Mouse (Mus musculus) erythroblast, adult 5-6 weeks (primary cell): Measurements from ENCODE around the gene Glis1. TPM values are rescaled to one million over a fixed set of nuclear protein-coding genes. Genes with fewer than 3 reads are reported as not detected.

ENCODE experiments used
- ATAC-seq: replicated peaks from 2 replicates; pipeline ENCODE4 v1.8.0; 2016; ENCODE audit warnings: moderate number of reproducible peaks, mild to moderate bottlenecking, moderate TSS enrichment, inconsistent platforms; ENCODE audit not compliant: poor library complexity, low FRiP score, severe bottlenecking
- total RNA-seq, 2 experiments: library from RNA; stranded (forward) in 1 of 2; stranded (reverse) in 1 of 2; fragments of 150-400 nt in 1 of 2; fragments of 200-764, 138-1000 nt in 1 of 2; gene quantifications; 2 replicates each; pipeline versions ENCODE4 v1.2.3 to v1.2.4; 2015 to 2017; ENCODE audit warnings: low replicate concordance in 2 of 2

Gene Glis1
- total RNA-seq, 2 experiments from 2014 or later: not detected

DNA sequence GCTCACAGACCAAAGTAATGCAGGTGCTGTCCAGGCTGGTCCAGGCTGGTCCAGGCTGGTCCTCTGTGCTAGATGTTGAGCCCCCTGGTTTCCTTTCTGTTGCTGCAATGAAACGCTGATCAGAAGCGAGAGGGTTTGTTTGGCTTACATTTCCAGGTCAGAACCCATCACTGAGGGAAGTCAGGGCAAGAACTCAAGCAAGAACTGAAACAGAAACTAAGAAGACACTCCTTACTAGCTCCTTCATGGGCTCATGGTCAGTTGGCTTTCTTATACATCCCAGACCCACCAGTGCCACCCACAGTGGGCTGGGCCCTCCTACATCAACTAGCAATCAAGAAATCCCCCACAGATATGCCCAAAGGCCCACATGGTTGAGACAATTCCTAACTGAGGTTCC, 234.1 kb downstream of the Glis1 start:
- no peak for ATAC-seq

DNA sequence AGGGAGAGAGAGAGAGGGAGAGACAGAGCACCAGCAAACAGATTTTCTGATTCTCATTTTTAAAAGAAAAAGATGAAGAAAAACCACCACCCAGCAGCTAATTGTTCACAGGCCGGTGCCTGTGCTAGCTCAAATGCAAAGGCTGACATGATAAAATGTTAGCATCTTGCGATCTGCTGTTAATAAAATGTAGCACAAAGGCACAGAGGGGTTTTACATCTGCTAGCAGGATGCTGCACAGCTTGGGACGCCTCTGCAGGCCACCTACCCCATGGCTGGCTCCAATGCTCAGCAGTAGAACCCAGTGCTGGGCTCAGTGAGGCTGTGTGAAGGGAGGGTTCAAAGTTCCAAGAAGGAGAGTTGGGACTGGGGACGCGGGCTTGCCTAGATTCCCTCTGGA, 236.3 kb downstream of the Glis1 start:
- ATAC-seq: no peak

DNA sequence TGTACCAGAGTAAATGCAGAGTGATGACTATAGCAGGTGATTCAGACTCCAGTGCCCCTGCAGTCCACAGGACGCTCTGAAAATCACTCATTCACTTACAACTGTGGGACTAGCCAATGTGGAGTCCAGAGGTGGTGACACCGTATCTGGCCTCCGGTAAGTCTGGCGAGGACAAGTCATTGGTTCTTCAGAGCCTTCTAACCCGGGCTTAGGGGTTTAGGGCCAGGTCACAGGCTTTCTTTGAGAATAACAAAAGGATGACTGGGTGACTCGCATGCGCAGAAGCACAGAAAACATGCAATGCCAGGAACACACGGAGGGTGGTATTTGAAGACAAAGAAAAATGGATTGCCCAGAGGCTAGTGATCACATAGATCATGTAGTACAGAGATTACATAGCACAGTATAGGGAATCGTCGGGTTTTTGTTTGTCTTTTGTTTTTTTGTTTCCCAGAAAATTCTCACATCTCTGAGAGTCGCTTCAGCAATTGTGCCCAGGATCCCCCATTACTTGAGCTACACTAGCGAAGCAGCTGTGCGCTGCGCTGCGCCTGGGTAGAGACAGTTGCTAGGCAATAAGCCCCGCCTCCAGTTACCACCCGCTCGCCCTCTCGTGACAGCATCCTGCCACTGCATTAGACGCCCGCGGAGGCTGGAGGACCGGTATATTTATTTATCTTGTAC, 239.4 kb downstream of the Glis1 start:
- 0 out of 2 replicates have a peak, but pooled peaks have one; percentile 60 for ATAC-seq

DNA sequence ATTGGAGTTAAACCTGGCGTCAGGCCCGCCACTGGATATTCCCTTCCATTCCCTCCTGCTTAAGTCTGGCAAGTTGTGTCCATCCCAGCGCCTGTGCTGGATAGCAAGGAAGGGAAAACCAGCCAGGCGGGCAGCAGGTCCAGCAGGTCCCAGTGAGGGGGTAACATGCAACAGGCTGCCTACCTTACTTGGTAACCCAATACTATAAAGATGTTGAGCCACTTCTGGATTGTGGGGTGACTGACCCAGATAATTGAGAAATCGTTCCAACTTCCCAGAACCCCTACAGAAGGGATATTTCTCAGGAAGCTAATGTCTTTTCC, 239.9 kb downstream of the Glis1 start:
- ATAC-seq: no peak

DNA sequence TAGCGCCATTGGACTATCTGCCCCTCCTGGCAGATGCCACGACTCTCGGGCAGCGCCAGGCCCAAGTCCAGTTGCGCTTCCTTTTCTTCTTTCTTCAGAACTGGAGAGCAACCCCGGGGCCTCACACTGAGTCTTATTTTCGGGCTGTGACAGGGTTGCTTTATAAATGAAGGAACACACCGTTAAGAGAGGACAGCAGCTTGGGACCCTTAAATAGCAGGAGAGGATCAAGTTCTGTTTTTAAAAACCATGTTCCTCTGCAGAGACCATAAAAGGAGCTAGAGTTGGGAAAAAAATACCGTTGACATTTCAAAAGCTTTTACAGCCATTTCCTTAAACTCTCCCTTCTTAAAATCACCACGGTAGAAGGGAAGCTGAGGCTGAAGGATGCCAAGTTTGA, 241.3 kb downstream of the Glis1 start:
- ATAC-seq: no peak

DNA sequence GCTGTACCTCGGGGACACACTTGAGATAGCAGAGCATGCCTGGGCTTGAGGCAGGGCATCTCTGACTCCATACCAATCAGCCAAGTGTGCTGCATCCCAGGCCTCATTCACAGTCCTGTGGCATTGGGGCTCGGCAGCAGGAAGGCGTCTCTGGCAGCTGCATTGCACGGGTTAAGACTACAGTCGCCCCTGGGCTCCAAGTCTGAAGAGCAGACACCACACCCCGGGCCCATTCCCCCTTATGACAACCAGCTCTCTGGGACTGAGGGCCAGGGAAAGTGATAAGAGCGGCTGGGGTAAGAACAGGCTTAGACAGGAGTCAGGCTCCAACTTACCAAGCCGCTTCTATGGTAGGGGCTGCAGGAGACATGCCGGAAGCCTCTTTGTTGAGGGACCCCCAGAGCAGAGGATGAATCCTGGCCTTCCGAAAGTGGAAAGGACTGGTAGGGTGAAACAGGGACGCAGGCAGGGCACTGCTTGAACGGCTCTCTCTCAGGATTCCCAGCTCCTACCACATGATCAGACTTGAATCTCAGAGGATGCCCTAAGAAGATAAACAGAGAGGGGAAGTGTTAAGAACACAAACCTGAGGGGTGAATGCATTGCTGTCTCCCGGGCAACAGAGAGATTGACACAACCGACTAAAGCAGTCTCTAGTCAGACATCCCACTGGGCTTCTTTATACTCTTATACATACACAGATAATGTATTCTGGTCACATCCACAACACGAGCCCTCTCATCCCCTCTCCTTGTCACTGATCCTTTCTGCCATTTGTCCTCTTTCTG, 246.1 kb downstream of the Glis1 start:
- no peak for ATAC-seq

DNA sequence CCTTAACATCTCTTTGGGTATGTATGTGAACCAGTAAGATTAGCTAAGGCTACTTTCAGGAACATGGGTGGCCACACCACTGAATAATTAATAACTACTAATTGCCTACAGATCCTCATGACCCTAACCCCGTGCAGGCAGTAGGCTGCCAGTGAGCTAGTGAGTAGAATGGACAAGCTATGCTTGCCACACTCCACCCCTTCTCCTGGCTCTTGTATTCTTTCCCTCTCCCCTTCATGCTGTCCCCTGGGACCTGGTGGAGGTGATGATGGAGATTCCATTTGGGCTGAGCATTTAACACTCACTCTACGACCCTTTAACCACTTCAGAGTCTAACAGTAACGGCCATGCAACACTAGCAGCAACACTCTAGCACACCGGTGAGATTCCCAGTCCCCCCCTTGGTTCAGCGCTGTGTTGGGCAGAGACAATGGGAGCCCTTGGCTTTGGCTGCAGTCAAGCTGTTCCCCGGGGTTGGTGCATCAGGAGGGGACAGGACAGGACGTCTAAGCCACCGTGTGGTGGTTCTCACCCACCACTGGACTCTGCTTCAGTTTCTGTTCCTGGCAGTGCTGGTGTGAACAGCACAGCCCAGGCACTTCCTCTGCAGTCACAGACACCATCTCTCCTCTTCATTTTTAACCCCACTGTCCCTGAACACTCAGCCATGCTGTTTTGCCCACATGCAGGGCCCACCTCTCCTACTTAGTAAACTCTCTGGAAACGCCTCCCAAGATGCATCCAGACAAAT, 246.9 kb downstream of the Glis1 start:
- no peak for ATAC-seq

DNA sequence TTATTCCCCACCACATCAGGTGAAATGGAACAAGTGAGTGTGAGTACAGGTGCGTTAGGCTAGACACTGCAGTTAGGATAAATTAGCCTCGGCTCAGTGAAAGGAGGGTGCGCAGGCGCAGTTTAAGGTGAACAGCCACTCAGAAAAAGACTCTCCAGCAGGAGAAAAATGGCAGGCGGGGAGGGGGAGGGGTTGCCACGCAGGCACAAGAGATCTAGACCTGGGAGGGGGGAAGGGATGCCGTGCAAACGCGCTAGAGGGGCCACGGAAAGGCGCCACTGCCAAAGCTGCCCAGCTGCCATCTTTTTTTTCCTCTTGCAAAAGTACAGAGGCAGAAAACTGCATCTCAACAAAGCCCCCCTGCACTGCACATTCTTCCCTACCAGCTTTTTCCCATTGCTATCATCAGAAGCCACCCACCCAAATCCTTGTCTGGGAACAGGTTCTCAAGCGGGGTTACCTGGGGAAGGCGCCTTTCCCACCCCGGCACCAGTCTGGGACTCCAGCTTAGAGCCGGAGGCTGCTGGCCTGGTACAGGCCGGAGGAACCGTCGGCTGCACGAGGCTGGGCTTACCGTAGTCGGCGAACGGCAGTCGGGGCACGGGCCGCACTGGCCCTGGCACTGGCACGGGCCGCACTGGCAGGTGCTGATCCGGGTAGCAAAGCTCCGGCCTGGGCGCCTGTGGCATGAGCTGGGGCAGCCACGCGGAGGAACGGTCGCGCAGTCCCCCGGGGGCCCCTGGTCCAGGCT, 248.8 kb downstream of the Glis1 start:
- ATAC-seq: no peak

DNA sequence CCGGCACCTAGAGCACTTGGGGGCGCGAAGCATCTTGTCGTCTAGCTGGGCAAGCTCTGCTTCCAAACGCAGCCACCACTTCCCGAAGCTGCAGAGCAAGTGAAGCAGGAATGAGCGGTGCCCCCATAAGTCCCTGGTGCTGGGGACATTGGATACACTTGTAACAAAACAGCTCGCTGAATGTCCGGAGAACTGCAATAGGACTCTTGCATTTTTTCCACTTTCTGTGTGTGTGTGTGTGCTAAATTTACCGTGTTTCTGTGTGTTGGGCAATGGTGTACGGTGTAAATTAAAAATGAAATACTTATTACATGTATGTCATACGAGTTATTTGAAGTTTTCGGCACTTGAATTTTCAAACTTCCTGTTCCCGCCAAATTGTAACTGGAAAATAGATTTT, 249.7 kb downstream of the Glis1 start, which contains the start of gene Dmrtb1:
Gene Dmrtb1, minus strand, starts transcription at position 101 of the 400 bp plus-strand sequence.
- no peak for ATAC-seq

Other genes with a start within 250 kb of the Glis1 start
- gene Ldlrad1, start 225.4 kb upstream of the Glis1 start, total RNA-seq (2015; ENCODE audit: low replicate concordance): 1.5 TPM in 1 of 2 replicates, not detected in the other
- gene Ldlrad1, start 225.4 kb upstream of the Glis1 start, total RNA-seq (2017; ENCODE audit: low replicate concordance): not detected in 2 replicates
- gene Lrrc42, start 181.1 kb upstream of the Glis1 start, total RNA-seq (2015; ENCODE audit: low replicate concordance): 2.3 and 12.3 TPM in 2 replicates
- 11.9 and 13.1 TPM in 2 replicates for gene Lrrc42, start 181.1 kb upstream of the Glis1 start, total RNA-seq (2017; ENCODE audit: low replicate concordance)
- 7.3 TPM in 1 of 2 replicates, not detected in the other for gene Hspb11, start 181.0 kb upstream of the Glis1 start, total RNA-seq (2015; ENCODE audit: low replicate concordance)
- gene Hspb11, start 181.0 kb upstream of the Glis1 start, total RNA-seq (2017; ENCODE audit: low replicate concordance): 0.98 TPM in 1 of 2 replicates, not detected in the other
- not detected in 2 replicates for gene Dio1, start 127.4 kb upstream of the Glis1 start, total RNA-seq (2015; ENCODE audit: low replicate concordance)
- gene Dio1, start 127.4 kb upstream of the Glis1 start, total RNA-seq (2017; ENCODE audit: low replicate concordance): not detected in 2 replicates
- 14.0 and 40.7 TPM in 2 replicates for gene Yipf1, start 120.2 kb upstream of the Glis1 start, total RNA-seq (2015; ENCODE audit: low replicate concordance)
- gene Yipf1, start 120.2 kb upstream of the Glis1 start, total RNA-seq (2017; ENCODE audit: low replicate concordance): 16.6 and 25.2 TPM in 2 replicates
- gene Ndc1, start 66.8 kb upstream of the Glis1 start, total RNA-seq (2015; ENCODE audit: low replicate concordance): 18.6 and 20.7 TPM in 2 replicates
- gene Ndc1, start 66.8 kb upstream of the Glis1 start, total RNA-seq (2017; ENCODE audit: low replicate concordance): 9.3 and 33.3 TPM in 2 replicates
- not detected in 2 replicates for gene Dmrtb1, start 249.6 kb downstream of the Glis1 start, total RNA-seq (2015; ENCODE audit: low replicate concordance)
- not detected in 2 replicates for gene Dmrtb1, start 249.6 kb downstream of the Glis1 start, total RNA-seq (2017; ENCODE audit: low replicate concordance)